Mouse (Mus musculus) fibroblast of lung, adult 2 months (primary cell): Measurements from ENCODE around the gene Pou2f2.

Source experiments
- DNase-seq: peaks from one replicate; pipeline ENCODE4 v3.0.0-alpha.2; 2011; ENCODE audit warnings: low read depth

Gene Pou2f2

DNA sequence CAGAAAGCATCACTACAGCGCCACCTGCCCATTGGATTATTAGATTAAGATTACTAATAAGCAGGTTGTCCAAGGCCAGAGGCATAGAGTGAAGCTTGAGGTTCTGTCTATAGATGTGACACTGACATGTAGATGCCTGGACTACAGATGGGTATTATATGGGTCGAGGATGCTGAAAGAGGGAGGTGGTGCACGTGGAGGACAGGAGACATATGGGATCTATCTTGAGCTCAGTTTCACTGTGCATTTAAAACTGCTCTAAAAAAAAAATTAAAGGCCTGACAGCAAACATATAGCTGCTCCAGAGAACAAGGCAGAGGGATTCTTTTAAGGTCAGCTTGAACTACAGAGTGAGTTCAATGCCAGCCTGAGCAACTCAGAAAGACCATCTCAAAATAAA, 81.4 kb downstream of the Pou2f2 start:
- DNase-seq: no peak

DNA sequence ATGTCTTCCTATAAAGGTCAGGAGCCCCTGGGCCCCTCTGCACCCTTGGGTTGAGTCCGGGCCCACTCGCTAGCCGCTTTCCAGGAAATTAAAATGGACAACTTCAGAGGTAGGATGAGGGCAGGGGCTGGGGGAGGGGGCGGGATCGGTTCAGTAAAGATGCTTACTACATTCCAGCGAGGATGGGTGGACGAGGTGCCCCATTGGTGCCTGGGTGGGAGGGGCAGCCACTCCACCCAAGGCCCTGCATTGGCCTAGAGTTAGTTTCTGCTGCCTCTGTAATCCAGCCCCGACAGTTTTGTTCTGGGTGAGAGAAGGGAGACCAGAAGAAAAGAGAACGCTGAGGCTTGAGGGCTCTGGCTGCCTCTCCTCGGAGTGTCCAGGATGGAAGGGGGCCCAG, 89.7 kb downstream of the Pou2f2 start:
- DNase-seq: no peak

DNA sequence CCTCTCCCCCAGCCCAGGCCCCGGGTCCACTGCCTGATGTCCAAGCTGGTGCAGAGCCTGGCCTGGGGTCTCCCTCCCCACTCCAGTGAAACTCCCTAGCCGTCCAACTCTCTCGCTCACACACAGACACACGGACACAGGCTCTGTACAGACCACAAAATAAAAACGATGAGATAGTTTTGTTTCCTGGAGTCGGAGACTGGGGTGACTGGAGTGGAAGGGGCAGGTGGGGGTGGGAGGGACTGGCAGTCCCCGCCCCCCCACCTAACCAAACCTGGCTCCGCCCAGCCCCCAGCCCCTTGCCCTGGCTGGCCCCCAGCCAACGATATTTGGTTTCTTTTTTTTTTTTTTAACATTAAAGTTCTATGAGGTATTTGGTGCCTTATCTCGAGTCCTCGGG, 90.6 kb downstream of the Pou2f2 start:
- no peak for DNase-seq

DNA sequence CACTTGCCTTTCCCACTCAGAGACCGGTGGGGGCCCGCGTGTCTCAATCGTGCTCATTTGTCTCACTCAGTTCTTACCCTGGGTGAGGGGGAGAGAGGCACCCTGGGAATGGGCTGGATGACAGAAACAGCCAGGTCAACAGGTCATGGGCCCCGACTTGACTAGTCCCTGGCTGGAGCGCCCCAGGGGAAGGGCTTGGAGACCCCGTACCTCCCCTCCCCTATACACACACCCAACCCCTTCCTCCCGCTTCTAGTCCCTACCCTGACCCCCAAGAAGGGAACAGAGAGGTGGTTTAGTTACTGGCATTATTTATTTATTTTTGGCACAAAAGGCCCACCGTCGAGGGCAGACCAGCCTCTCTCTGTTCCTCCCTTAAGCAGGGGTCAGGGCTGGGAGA, 91.0 kb downstream of the Pou2f2 start:
- DNase-seq: no peak

DNA sequence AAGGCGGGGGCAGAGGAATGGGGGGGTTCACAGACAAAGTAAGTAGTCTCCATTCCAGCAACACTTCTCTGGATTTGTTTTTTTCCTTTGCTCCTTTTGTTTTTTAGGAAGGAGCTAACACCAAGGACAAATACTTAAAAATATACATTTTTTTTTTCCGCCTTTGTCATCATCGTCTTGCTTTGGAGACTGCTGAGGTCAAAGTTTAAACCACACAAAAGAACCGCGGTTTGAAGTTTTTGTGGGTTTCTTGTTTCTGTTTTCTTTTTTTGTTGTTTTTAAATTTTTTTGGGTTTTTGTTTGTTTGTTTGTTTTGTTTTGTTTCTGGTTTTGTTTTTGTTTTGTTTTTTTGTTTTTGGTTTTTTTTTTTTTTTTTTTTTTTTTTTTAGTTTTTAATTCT, 91.6 kb downstream of the Pou2f2 start:
- no peak for DNase-seq

DNA sequence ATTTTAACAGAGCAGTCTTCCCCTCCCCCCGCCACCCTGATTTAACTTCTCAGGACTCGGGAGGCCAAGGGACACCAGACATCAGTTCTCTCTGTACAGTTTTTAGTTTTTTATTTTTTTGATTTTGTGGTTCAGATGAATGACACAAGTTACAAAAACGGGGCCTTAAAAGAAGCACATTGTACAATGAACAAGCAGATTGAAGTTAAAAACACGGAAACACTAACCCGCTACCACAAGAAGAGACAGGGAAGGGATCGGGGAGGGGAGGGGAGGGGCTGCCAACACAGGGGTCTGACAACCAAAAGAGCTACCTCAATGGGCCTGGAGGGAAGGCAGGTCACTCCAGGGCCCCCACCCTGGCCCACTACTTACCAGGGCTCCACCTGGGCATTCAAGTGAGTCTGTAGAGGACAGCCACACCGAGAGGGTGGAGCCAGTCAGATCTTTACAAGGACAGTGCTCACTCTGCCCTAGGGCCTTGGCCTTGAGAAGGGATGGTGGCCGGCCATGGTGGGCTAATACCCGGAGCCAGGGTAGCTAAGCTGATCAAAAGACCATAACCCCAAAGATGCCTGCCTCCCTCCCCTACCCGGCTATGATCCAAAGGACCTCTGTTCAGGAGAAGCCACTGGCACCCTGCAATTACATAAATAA, 92.1 kb downstream of the Pou2f2 start:
- no peak for DNase-seq

DNA sequence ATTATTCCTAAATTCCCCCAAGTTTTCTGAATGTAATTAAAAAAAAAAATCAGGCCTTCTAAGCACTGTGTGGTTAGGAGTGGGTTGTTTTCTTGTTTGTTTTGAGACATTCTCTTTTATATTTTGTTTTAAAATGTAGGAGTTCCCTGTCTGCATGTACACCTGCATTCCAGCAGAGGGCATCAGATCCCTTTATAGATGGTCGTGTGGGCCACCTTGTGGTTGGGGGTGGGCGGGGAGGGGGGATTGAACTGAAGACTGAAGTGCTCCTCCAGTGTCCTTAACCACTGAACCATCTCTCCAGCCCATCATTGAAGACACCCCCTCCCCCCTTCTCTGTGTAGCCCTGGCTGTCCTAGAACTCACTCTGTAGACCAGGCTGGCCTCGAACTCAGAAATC, 92.9 kb downstream of the Pou2f2 start:
- DNase-seq: no peak

DNA sequence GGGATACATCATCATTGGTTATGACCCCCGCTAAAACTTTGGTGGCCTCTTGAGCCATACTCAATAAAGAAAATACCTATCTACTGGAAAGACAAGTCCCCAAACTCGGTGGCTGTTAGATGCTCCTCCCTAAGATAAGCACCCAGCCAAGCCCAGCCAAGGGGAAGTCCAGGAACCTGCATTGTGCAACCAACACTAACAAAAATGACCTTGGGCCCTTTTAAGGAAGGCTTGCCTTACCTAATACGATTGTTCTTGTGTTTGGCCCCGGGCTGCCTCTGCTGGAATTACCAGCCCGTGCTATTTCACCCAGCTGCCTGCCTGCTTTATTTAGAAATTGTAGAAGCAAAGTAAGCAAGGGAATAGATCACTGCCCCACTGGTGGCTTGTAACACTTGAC, 94.9 kb downstream of the Pou2f2 start:
- no peak for DNase-seq

DNA sequence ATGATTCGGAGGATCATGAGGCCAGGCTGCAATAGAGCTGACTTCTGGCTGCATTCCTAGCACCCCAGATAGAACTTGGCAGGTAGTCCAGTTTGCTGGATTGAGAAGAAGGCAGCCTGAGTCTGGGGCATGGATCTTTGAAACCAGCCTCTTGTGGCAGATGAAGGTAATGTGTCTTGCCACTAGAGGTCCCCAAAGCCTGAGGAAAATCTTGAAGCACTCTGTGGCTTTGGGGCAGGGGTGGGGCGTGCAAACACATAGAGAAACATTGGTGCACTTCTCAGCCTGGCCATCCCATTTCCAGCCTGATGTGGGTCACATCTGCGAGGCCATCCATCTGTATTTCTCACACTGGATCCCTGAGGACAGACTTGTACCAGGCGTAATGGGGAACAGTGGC, 97.0 kb downstream of the Pou2f2 start:
- DNase-seq: no peak

DNA sequence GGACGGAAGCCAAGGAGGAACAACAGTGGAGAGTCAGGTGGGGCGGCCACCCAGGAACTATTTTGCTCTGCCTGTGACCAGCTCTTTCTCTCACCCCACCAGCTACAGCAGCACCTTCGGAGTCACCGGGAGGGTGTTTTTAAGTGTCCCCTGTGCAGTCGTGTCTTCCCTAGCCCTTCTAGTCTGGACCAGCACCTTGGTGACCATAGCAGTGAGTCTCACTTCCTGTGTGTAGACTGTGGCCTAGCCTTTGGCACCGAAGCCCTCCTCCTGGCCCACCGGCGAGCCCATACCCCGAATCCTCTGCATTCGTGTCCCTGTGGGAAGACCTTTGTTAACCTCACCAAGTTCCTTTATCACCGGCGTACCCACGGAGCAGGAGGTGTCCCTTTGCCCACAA, 99.1 kb downstream of the Pou2f2 start:
- DNase-seq: no peak

DNA sequence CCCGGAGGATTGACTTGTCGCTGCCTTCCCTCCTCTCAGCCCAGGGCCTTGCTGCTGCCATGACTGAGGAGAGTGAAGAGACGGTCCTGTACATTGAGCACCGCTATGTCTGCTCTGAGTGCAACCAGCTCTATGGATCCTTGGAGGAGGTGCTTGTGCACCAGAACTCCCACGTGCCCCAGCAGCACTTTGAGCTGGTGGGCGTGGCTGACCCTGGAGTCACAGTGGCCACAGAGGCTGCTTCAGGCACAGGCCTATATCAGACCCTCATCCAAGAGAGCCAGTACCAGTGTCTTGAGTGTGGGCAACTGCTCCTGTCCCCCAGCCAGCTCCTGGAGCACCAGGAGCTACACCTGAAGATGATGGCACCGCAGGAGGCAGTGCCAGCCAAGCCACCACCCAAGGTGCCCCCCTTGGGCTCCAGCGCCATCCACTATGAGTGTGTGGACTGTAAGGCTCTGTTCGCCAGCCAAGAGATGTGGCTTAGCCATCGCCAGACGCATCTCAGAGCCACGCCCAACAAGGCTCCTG, 100.0 kb downstream of the Pou2f2 start:
- DNase-seq: no peak

DNA sequence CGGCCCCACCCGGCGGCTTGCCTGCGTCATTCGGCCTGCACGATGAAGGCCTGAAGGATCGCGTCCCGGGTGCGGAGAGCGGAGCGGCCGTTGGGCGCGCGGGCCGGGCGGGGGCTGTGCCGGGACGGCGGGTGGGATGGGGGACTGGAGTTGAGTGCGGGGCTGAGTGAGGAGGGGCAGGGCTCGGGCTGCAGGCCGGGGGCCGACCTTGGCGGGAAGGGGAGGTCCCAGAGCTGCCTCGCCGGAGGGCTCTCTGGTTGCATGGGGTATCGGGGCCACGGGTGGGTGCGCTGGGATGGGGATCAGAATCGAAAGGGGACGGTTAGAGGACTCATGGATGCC, 102.1 kb downstream of the Pou2f2 start:
- DNase-seq: no peak

DNA sequence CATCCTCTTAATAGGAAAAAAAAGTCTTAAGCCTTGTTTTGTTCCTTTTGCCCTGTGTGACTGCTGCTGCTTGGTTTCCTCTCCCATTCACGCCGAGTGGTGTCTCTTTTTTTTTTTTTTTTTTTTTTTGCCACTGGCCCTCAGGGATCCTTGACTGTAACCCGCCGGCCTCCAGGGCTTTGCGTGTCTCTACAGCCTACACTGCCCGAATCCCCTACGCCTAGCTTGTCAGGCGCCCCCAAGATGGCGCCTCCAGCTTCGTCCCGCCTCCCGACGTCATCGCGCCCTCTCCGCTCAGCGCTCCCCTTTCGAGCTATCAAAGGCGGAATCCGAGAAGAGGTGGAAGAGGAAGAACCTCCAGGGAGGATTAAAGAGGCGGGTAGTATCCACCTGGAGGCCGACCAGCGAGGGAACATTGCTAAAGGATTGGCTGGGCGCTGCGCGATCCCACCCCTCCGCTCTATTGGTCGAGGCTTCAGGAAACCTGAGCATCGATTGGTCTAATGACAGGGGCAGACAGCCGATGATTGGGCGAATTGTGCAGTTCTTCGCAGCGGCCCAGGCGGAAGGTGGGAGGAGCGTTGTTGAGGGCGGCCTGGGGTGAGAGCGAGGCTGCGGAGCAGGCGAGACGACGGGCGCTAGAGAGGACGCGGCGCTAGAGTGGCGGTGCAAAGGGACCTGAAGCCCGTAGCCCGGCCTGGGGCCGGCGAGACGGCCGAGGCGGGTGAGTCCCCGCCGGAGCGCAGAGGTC, 102.7 kb downstream of the Pou2f2 start:
- peak; percentile 100 for DNase-seq

DNA sequence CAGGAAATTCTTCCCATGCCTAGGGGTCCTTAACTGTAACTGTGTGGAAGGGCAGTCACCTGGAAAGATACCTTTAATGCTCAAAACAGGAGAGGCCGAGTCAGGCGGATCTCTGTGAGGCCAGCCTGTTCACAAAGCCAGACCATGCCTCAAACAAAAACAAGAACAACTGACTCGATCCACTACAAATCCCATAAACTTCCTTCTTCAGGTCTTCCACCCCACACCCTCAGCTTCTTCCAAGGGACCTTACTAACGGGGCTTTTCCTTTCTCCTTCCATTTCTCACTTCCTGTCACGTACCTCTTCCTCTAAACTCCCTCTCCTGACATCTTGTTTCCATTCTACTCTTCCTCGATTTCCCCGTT, 103.2 kb downstream of the Pou2f2 start:
- DNase-seq: no peak

DNA sequence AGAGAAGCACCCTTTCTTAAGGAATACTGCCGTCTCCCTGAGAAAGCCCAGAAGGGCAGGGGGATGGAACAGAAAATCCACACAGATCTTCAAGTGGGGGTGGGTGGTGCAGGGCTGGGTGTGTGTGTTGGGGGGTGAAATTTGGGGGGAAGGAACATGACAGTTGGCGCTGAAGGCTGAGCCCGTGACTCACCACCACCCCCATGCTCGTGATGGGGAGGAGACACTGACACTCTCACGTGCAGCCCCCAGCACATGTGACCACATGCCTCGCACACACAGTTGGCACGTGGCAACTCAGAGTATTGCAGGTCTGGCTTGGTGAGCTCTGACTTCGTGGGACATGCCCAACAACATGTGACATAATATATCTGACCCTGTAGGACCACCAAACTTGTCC, 105.6 kb downstream of the Pou2f2 start:
- no peak for DNase-seq

DNA sequence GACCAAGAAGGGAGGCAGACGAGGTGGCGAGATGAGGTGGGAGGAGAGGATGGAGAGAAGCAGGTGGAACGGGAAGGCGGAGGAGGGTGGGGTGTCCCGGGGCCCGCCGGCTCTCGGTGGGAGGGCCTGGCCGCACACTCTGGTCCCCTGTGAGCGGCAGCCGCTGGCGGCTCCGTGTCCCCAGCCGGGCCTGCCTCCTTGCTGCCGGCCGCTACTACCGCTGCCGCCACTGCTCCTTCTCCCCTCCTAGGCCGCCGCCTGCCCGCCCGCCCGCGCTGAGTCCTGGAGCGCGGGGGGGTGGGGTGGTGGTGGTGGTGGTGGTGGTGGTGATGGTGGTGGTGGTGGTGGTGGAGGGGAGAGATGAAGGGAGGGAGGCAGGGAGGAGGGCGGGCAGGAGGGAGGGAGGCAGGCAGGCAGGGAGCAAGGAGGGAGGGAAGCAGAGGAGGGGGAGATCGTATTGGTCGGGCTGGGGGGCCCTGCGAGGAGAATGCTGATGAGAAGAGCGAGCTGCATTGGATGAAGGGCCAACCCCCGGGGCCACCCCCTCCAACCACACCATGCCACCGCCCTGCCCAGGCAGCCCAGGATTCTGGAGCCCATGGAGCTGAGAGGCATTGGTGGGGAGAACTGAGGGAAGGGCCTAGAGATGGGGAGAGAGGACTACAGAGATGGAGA, 106.7 kb downstream of the Pou2f2 start:
- DNase-seq: no peak

DNA sequence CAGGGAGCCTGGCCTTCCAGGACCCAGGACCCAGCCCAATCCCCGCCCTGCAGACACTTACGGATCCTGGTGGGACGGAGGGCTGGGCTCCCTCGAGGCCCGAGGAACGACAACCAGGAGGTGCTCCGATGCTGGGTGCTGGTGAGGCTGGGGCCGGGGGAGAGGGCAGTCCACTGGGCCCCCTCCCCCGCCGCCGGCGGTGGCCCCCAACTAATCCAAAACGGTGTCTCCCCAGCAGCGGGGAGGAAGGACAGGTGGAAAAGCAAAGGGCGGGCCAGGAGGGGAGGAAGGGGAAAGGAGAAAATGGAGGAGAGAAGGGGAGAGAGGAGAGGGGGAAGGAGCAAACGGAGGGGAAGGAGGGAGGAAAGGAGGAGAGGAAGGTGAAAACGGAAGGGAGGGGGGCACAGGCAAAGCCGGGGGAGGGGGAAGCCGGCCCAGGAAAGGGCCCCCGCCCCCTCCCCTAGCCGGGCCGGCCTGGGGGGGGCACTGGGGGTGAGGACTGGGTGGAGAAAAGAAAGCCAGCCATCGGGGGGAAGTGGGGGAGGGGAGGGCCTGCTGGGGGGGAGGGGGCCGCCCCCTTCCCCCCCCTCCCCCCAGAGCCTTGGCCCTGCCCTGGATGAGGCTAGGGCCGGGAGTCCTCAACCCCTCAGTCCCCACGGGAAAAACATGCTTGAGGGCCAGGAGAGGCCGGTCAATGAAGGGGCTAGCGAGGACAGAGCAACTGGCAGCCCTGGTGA, 107.4 kb downstream of the Pou2f2 start, which contains the start of the genes Grik5 and Zfp574:
Grik5 (minus strand) TSS at position 368 of the 737 bp plus-strand sequence.
Zfp574 (plus strand) TSS at position 589 of the 737 bp plus-strand sequence.
- DNase-seq: no peak

DNA sequence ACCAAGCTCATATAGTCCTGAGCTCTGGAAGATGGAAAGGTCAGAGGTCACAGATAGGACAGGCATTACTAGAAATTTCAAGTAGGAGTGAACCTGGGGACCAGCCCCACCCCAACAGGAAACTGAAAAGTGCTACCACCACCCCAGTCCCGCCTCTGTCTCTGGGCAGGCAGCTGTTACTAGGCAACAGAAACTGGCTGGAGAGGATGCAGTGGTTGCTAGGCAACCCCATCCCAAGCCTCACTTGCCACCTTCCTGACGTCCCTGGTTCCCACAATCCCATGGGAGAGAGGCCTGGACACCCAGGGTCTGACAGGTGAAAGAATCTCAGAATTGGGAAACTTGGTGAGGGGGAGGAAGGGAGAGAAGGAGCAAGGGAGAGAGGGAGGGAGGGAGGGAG, 110.8 kb downstream of the Pou2f2 start:
- DNase-seq: no peak

DNA sequence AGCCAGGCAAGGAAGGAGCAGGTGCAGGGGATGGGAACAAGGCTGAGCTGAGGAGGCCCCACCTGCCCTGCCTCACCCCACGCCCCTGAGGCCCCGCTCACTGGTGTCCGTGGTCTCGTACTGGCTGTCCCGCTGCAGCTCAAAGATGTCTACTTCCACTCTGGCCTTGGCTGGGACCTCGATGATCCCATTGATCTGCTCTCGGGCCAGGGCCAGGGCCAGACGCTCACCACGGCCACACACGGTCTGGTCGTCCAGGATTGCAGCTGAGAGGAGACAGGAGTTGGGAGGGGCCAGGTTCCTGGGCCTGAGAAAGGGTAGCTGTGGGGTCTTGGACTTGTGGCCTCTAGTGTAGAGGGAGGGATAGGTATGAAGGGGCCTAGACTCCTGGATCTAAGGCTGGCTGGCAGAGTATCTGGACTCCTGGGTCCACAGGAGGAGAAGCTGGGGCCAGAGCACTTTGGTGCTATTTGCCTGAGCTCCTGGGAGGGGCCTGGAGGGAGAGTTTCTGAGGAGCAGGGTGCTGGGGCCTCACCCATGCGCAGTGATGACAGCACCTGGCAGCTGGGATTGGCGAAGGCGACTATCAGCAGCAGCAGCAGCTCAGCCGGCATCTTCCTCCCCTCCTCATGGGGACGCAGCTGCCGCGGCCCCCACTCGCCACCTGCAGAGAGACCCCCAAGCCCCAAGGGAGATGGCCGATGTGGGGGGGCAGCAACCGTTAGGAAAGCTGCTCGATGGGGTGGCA, 111.4 kb downstream of the Pou2f2 start:
- no peak for DNase-seq

DNA sequence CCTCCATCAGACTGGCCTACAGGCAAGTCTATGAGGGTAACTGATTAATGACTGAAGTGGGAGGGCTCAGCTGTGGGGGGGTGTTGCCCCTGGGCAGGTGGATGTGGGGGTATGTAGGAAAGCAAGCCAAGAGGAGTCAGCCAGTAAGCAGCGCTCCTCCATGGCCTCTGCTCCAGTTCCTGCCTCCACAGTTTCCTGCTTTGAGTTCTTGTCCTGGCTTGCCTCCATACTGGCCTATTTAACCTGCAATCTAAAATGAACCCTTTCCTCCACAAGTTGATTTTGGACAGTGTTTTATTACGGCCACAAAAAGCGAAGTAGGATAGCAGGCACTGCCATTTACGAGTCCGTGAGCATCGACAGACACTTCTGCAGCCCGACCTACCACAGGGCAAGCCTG, 112.2 kb downstream of the Pou2f2 start:
- DNase-seq: no peak

DNA sequence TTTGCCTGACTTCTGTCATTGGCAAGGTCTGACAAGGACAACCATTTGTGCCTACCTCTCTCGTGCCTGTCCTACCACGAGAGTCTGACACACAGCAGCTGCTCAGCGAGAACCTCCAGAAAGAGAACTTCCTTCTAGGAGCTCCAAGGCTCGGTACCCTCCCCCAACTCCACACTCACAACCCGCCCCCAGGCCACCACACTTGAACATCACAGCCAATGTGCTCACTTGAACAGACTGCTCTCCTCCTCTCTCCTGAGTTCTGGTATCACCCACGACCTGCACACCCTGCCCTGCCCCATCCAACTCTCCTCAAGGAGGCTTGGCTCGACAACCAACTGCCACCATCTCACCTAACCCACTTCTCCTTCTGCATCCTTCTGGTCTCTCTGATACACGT, 115.6 kb downstream of the Pou2f2 start:
- DNase-seq: no peak

DNA sequence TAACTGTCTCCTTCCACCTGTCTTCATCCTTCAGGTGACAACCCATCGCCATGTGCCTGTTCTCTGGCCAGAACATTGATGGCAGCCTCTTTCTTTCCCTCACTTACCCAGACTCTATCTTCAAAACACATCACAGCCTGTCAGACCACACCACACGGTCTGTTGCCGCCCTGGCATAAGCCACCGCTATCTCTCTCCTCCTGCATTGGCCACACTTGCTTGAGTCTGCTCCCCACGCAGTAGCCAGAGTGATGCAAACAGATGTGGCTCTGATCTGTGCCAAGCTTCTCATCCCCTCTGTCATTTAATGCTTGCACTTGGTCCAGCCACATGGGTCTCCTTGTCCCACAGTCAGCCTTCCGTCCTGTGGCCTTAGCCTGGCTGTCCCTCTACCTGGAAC, 116.2 kb downstream of the Pou2f2 start:
- no peak for DNase-seq
